9 mouse cellular contexts compared by ENCODE assay signal in genomic region chr17:7939640-7940039, GRCm38 (mm10). TPM values are rescaled to one million over a fixed set of nuclear protein-coding genes. Genes with fewer than 3 reads are reported as not detected.
DNase-seq lines count a peak whose midpoint lies in the region; ATAC-seq and TF ChIP-seq lines count a peak whose summit lies in the region.
"Had no signal": no experiment of that assay in that cellular context is flagged by ENCODE, and none has a peak within 500 bp of the region (broad histone marks: within the 10 kb centered on the region; RNA-seq: fewer than 3 reads in every experiment).

No protein-coding gene starts in this region.

- DNase-seq in forebrain, embryonic 14.5 days (ENCODE audit: low spot score): peak; percentile 33
- peak; percentile 37 for DNase-seq in midbrain, postnatal 0 days (ENCODE audit: low spot score)
- DNase-seq in brain, embryonic 14.5 days (ENCODE audit: low read depth): peak; percentile 51
- peak; percentile 35 to 47 for DNase-seq in left cerebral cortex, adult 2 months (ENCODE audit: extremely low spot score in 1 of 2, low spot score in 2 of 2)
- DNase-seq in right cerebral cortex, postnatal 10 days (ENCODE audit: low spot score in 2 of 2): peak; percentile 58 to 64
- DNase-seq in cerebellum, adult 11 months: no peak

- no peak overlapping the region for H3K9ac ChIP-seq in forebrain, embryonic 14.5 days (ENCODE audit: low read length)
- H3K9ac ChIP-seq in forebrain, embryonic 15.5 days (replicated peaks): no peak overlapping the region
- no peak overlapping the region for H3K9ac ChIP-seq in midbrain, postnatal 0 days (replicated peaks; ENCODE audit: low read length, poor library complexity, severe bottlenecking)
- H3K9ac ChIP-seq in midbrain, embryonic 16.5 days (ENCODE audit: low read depth, low read length): no peak overlapping the region

- no peaks in the 10 kb centered on the region for H3K9me3 ChIP-seq in forebrain, embryonic 14.5 days (replicated peaks; ENCODE audit: control insufficient read depth, low read length)
- no peaks in the 10 kb centered on the region for H3K9me3 ChIP-seq in forebrain, embryonic 15.5 days
- no peaks in the 10 kb centered on the region for H3K9me3 ChIP-seq in midbrain, postnatal 0 days (ENCODE audit: low read length)
- no peaks in the 10 kb centered on the region for H3K9me3 ChIP-seq in midbrain, embryonic 16.5 days (replicated peaks; ENCODE audit: control insufficient read depth, low read length, poor library complexity, severe bottlenecking)
- H3K9me3 ChIP-seq: megakaryocyte, embryonic 14.5 days had no signal

- H3K4me3 ChIP-seq in forebrain, embryonic 14.5 days (ENCODE audit: low read depth, low read length): no peak overlapping the region
- no peak overlapping the region for H3K4me3 ChIP-seq in forebrain, embryonic 15.5 days
- H3K4me3 ChIP-seq in midbrain, postnatal 0 days (ENCODE audit: low read depth, low read length): no peak overlapping the region
- H3K4me3 ChIP-seq in midbrain, embryonic 16.5 days (ENCODE audit: low read depth, low read length): no peak overlapping the region
- no peak overlapping the region for H3K4me3 ChIP-seq in left cerebral cortex, adult 2 months
- H3K4me3 ChIP-seq: megakaryocyte, embryonic 14.5 days had no signal

- no peaks in the 10 kb centered on the region for H3K27me3 ChIP-seq in forebrain, embryonic 14.5 days (replicated peaks; ENCODE audit: control insufficient read depth, insufficient read depth, low read length)
- no peaks in the 10 kb centered on the region for H3K27me3 ChIP-seq in forebrain, embryonic 15.5 days
- no peaks in the 10 kb centered on the region for H3K27me3 ChIP-seq in midbrain, postnatal 0 days (ENCODE audit: insufficient read depth, low read length)
- H3K27me3 ChIP-seq in midbrain, embryonic 16.5 days (ENCODE audit: control insufficient read depth, insufficient read depth, low read depth, low read length): no peaks in the 10 kb centered on the region
- H3K27me3 ChIP-seq: megakaryocyte, embryonic 14.5 days had no signal

- no peak for ATAC-seq in forebrain, embryonic 14.5 days
- no peak for ATAC-seq in forebrain, embryonic 15.5 days (replicated peaks)
- no peak for ATAC-seq in midbrain, postnatal 0 days (ENCODE audit: low FRiP score)
- ATAC-seq in midbrain, embryonic 16.5 days: no peak

- no peaks in the 10 kb centered on the region for H3K4me1 ChIP-seq in forebrain, embryonic 14.5 days (ENCODE audit: control insufficient read depth, insufficient read depth, low read length)
- peaks cover under 1% of the 10 kb centered on the region; the same call in 1 of the 2 replicates for H3K4me1 ChIP-seq in forebrain, embryonic 15.5 days
- H3K4me1 ChIP-seq in midbrain, postnatal 0 days (ENCODE audit: insufficient read depth, low read length): no peaks in the 10 kb centered on the region
- no peaks in the 10 kb centered on the region; the same call in 1 of the 2 replicates for H3K4me1 ChIP-seq in midbrain, embryonic 16.5 days (ENCODE audit: control insufficient read depth, insufficient read depth, low read length)

- 72% methylated on average over 8 of the region's 8 CpGs for WGBS in forebrain, embryonic 14.5 days
- 75% methylated on average over 8 of the region's 8 CpGs for WGBS in forebrain, embryonic 15.5 days
- 57% methylated on average over 8 of the region's 8 CpGs for WGBS in midbrain, postnatal 0 days
- WGBS in midbrain, embryonic 16.5 days: 60% methylated on average over 8 of the region's 8 CpGs

- intact Hi-C loops in left cerebral cortex, adult 2 months (cut with DNase I): loop anchor here (2.0 to 10.0 kb wide), 2 partner anchors 71 to 995 kb away; partner anchors contain the start of gene Rsph3b

- no peak overlapping the region for H3K4me2 ChIP-seq in forebrain, embryonic 14.5 days (ENCODE audit: low read length)
- no peak overlapping the region for H3K4me2 ChIP-seq in forebrain, embryonic 15.5 days (replicated peaks)
- H3K4me2 ChIP-seq in midbrain, postnatal 0 days (ENCODE audit: low read depth, low read length, poor library complexity, severe bottlenecking): no peak overlapping the region
- H3K4me2 ChIP-seq in midbrain, embryonic 16.5 days (ENCODE audit: low read length): no peak overlapping the region

- TF ChIP-seq POLR2A in brain, embryonic 14.5 days (IDR thresholded peaks at IDR 0.05; ENCODE audit: borderline replicate concordance, extremely low read depth, insufficient read depth, insufficient read length, poor library complexity, severe bottlenecking): no peak

- TF ChIP-seq CTCF in midbrain, postnatal 0 days (IDR thresholded peaks at IDR 0.05): peak; percentile 73
- TF ChIP-seq CTCF in brain, embryonic 14.5 days (IDR thresholded peaks at IDR 0.05; ENCODE audit: borderline replicate concordance, extremely low read depth, insufficient read depth, insufficient read length): peak; percentile 31; the same call in 1 of the 2 replicates
- TF ChIP-seq CTCF in left cerebral cortex, adult 2 months (IDR thresholded peaks at IDR 0.05): peak; percentile 66

- no peak overlapping the region for H3K27ac ChIP-seq in forebrain, embryonic 14.5 days (ENCODE audit: low read depth, low read length)
- no peak overlapping the region for H3K27ac ChIP-seq in forebrain, embryonic 15.5 days (replicated peaks)
- no peak overlapping the region for H3K27ac ChIP-seq in midbrain, postnatal 0 days (ENCODE audit: low read depth, low read length)
- no peak overlapping the region for H3K27ac ChIP-seq in midbrain, embryonic 16.5 days (ENCODE audit: low read length)
- no peak overlapping the region for H3K27ac ChIP-seq in left cerebral cortex, adult 2 months

- no peaks in the 10 kb centered on the region for H3K36me3 ChIP-seq in forebrain, embryonic 14.5 days (ENCODE audit: control insufficient read depth, insufficient read depth, low read length)
- H3K36me3 ChIP-seq in forebrain, embryonic 15.5 days: no peaks in the 10 kb centered on the region
- H3K36me3 ChIP-seq in midbrain, postnatal 0 days (ENCODE audit: insufficient read depth, low read length): no peaks in the 10 kb centered on the region
- no peaks in the 10 kb centered on the region for H3K36me3 ChIP-seq in midbrain, embryonic 16.5 days (ENCODE audit: control insufficient read depth, insufficient read depth, low read length)

RNA-seq across cellular contexts. Expression of gene Rsph3a, which starts 5.8 kb away (rescaled TPM):
- 73.8 and 87.7 TPM in 2 replicates for polyA plus RNA-seq in forebrain, embryonic 14.5 days (2014; fragmentation: Nextera tagmentation; extraction: Ambion mirVana)
- polyA plus RNA-seq in forebrain, embryonic 15.5 days (2015; fragmentation: Nextera tagmentation; extraction: Ambion mirVana): 68.0 and 77.6 TPM in 2 replicates
- total RNA-seq in midbrain, postnatal 0 days (2014; rRNA removed): 21.0 and 37.5 TPM in 2 replicates
- 64.2 and 67.3 TPM in 2 replicates for polyA plus RNA-seq in midbrain, postnatal 0 days (2015; fragmentation: Nextera tagmentation; extraction: Ambion mirVana)
- 71.9 and 76.0 TPM in 2 replicates for polyA plus RNA-seq in midbrain, embryonic 16.5 days (2015; fragmentation: Nextera tagmentation; extraction: Ambion mirVana)
- 55.0 and 58.5 TPM in 2 replicates for polyA plus RNA-seq in brain, embryonic 14.5 days (2012; rRNA removed)
- 10 to 100 TPM; 31.7 to 39.7 TPM for total RNA-seq in left cerebral cortex, adult 2 months (2021)

RNA-seq across cellular contexts. Expression of gene Tagap, which starts 13.8 kb away (rescaled TPM):
- polyA plus RNA-seq in forebrain, embryonic 14.5 days (2014; fragmentation: Nextera tagmentation; extraction: Ambion mirVana): 0.22 and 0.75 TPM in 2 replicates
- 0.36 and 0.41 TPM in 2 replicates for polyA plus RNA-seq in forebrain, embryonic 15.5 days (2015; fragmentation: Nextera tagmentation; extraction: Ambion mirVana)
- 0.55 and 1.2 TPM in 2 replicates for total RNA-seq in midbrain, postnatal 0 days (2014; rRNA removed)
- 0.32 and 0.39 TPM in 2 replicates for polyA plus RNA-seq in midbrain, postnatal 0 days (2015; fragmentation: Nextera tagmentation; extraction: Ambion mirVana)
- polyA plus RNA-seq in midbrain, embryonic 16.5 days (2015; fragmentation: Nextera tagmentation; extraction: Ambion mirVana): 0.37 and 0.48 TPM in 2 replicates
- polyA plus RNA-seq in brain, embryonic 14.5 days (2012; rRNA removed): 0.25 and 0.37 TPM in 2 replicates
- 1 to 10 TPM; 4.6 to 6.0 TPM for total RNA-seq in left cerebral cortex, adult 2 months (2021)
